Mouse (Mus musculus) heart, embryonic 10.5 days (tissue): ENCODE results near the gene Gad1. TPM values are rescaled to one million over a fixed set of nuclear protein-coding genes. Genes with fewer than 3 reads are reported as not detected.
"Not testable (repeated sequence)": the region's sequence is repeated elsewhere in the genome, so short reads cannot be mapped to it uniquely, and the experiment has no call there.

Experiments
- DNase-seq: peaks from one replicate; pipeline ENCODE4 v3.0.0-alpha.2; 2017; ENCODE audit warnings: low spot score
- H3K27ac ChIP-seq: fragments of 300-500 bp; sonication (generic); 2 replicates; pipeline ENCODE4 v1.5.1; 2016; ENCODE audit warnings: mild to moderate bottlenecking
- H3K27me3 ChIP-seq: fragments of 300-500 bp; sonication (generic); 2 replicates; pipeline ENCODE4 v1.6.1; 2016; ENCODE audit warnings: mild to moderate bottlenecking; ENCODE audit not compliant: poor library complexity, insufficient read depth, severe bottlenecking
- H3K36me3 ChIP-seq: fragments of 300-500 bp; sonication (generic); 2 replicates; pipeline ENCODE4 v1.6.1; 2016; ENCODE audit warnings: mild to moderate bottlenecking, moderate library complexity
- H3K4me1 ChIP-seq: fragments of 300-500 bp; sonication (generic); 2 replicates; pipeline ENCODE4 v1.6.1; 2016; ENCODE audit warnings: mild to moderate bottlenecking
- H3K4me3 ChIP-seq: fragments of 300-500 bp; sonication (generic); 2 replicates; pipeline ENCODE4 v1.5.1; 2016; ENCODE audit warnings: mild to moderate bottlenecking, moderate library complexity
- H3K9me3 ChIP-seq: fragments of 300-500 bp; sonication (generic); 2 replicates; pipeline ENCODE4 v1.6.1; 2016; ENCODE audit warnings: mild to moderate bottlenecking, moderate library complexity
- WGBS: fragments of 180-500 bp; shearing (Covaris S2); methylation state at CpG from one replicate; pipeline ENCODE4 v1.1.7; 2016; 5-methylcytosine and 5-hydroxymethylcytosine counted together
- polyA plus RNA-seq: library from polyadenylated mRNA; unstranded; fragments of >200 nt; fragmentation: Nextera tagmentation; extraction: Ambion mirVana; gene quantifications from 2 replicates; pipeline ENCODE4 v1.2.1, GENCODE M21; 2016

The Gad1 gene
- polyA plus RNA-seq: 0.15 TPM in 1 of 2 replicates, not detected in the other

GRCm38 (mm10) chr2:70552772-70553171, at the start of gene Gad1:
Gene Gad1 (plus strand): TSS chr2:70553072.
- Histone ChIP-seq H3K27me3 (peaks cover 6% of the 10 kb centered on the region; the same call in 1 of the 2 replicates), H3K9me3 (no peaks in the 10 kb centered on the region), H3K27ac (no peak within 1 kb of the TSS), H3K4me3 (no peak within 1 kb of the TSS), H3K4me1 (peaks cover 5% of the 10 kb centered on the region; the same call in 1 of the 2 replicates), H3K36me3 (no peaks in the 10 kb centered on the region)
- 46% methylated on average over 4 of the region's 4 CpGs for WGBS
- no peak for DNase-seq

- H3K36me3 ChIP-seq: no peaks in the 10 kb centered on the region
- DNase-seq: no peak
- no peaks in the 10 kb centered on the region for H3K9me3 ChIP-seq
- no peak overlapping the region for H3K27ac ChIP-seq
- H3K27me3 ChIP-seq: peaks cover 15% of the 10 kb centered on the region; the same call in 1 of the 2 replicates
- 0 out of 2 replicates have a peak, but pooled peaks cover 4% of the 10 kb centered on the region for H3K4me1 ChIP-seq
- 79% methylated on average over 10 of the region's 10 CpGs for WGBS
- no peak overlapping the region for H3K4me3 ChIP-seq
Observed at GRCm38 (mm10) chr2:70503436-70503835, 49.4 kb upstream of the Gad1 start.

GRCm38 (mm10) chr2:70505229-70505628, 47.6 kb upstream of the Gad1 start:
- Histone ChIP-seq H3K4me1 (0 out of 2 replicates have a peak, but pooled peaks cover 11% of the 10 kb centered on the region), H3K4me3 (no peak overlapping the region), H3K9me3 (no peaks in the 10 kb centered on the region), H3K27me3 (peaks cover 9% of the 10 kb centered on the region; the same call in 1 of the 2 replicates), H3K27ac (no peak overlapping the region), H3K36me3 (no peaks in the 10 kb centered on the region)
- no peak for DNase-seq
- WGBS: 37% methylated on average over 1 of the region's 1 CpGs

- WGBS: 44% methylated on average over 4 of the region's 4 CpGs
- H3K4me1 ChIP-seq: 0 out of 2 replicates have a peak, but pooled peaks cover 9% of the 10 kb centered on the region
- H3K27ac ChIP-seq: no peak overlapping the region
- no peaks in the 10 kb centered on the region for H3K36me3 ChIP-seq
- peaks cover 10% of the 10 kb centered on the region; the same call in 1 of the 2 replicates for H3K27me3 ChIP-seq
- no peak overlapping the region for H3K4me3 ChIP-seq
- H3K9me3 ChIP-seq: no peaks in the 10 kb centered on the region
- DNase-seq: no peak
Observed at GRCm38 (mm10) chr2:70505896-70506295, 47.0 kb upstream of the Gad1 start.

GRCm38 (mm10) chr2:70506372-70506771, 46.5 kb upstream of the Gad1 start:
- no peak for DNase-seq
- Histone ChIP-seq H3K4me3 (no peak overlapping the region), H3K4me1 (0 out of 2 replicates have a peak, but pooled peaks cover 8% of the 10 kb centered on the region), H3K9me3 (no peaks in the 10 kb centered on the region), H3K27ac (no peak overlapping the region), H3K36me3 (no peaks in the 10 kb centered on the region), H3K27me3 (peaks cover 10% of the 10 kb centered on the region; the same call in 1 of the 2 replicates)
- WGBS: 67% methylated on average over 2 of the region's 2 CpGs

GRCm38 (mm10) chr2:70508496-70508895, 44.4 kb upstream of the Gad1 start, which contains the start of gene Erich2:
Gene Erich2 (plus strand): TSS chr2:70508819.
- Histone ChIP-seq H3K4me3 (peak within 1 kb of the TSS; percentile 75), H3K4me1 (0 out of 2 replicates have a peak, but pooled peaks cover 8% of the 10 kb centered on the region), H3K27ac (peak within 1 kb of the TSS; percentile 79), H3K27me3 (peaks cover 10% of the 10 kb centered on the region; the same call in 1 of the 2 replicates), H3K36me3 (no peaks in the 10 kb centered on the region), H3K9me3 (no peaks in the 10 kb centered on the region)
- WGBS: 24% methylated on average over 10 of the region's 10 CpGs
- DNase-seq: no peak

GRCm38 (mm10) chr2:70509021-70509632, 43.7 kb upstream of the Gad1 start:
- peak overlapping the region; percentile 75 for H3K4me3 ChIP-seq
- H3K4me1 ChIP-seq: 0 out of 2 replicates have a peak, but pooled peaks cover 8% of the 10 kb centered on the region
- peak overlapping the region; percentile 79 for H3K27ac ChIP-seq
- no peaks in the 10 kb centered on the region for H3K9me3 ChIP-seq
- under 1% methylated on average over 56 of the region's 56 CpGs for WGBS
- no peaks in the 10 kb centered on the region for H3K36me3 ChIP-seq
- H3K27me3 ChIP-seq: peaks cover 10% of the 10 kb centered on the region; the same call in 1 of the 2 replicates
- DNase-seq: peak; percentile 89

- WGBS: 40% methylated on average over 7 of the region's 7 CpGs
- peak; percentile 71 for DNase-seq
Observed at GRCm38 (mm10) chr2:70538283-70538682, 14.6 kb upstream of the Gad1 start.

GRCm38 (mm10) chr2:70550671-70551070, 2.2 kb upstream of the Gad1 start:
- peaks cover 2% of the 10 kb centered on the region; the same call in 1 of the 2 replicates for H3K4me1 ChIP-seq
- no peaks in the 10 kb centered on the region for H3K27me3 ChIP-seq
- no peaks in the 10 kb centered on the region for H3K36me3 ChIP-seq
- WGBS: 59% methylated on average over 6 of the region's 6 CpGs
- no peak overlapping the region for H3K27ac ChIP-seq
- DNase-seq: peak; percentile 17
- H3K4me3 ChIP-seq: no peak overlapping the region
- no peaks in the 10 kb centered on the region for H3K9me3 ChIP-seq

More at GRCm38 (mm10) chr2:70538283-70538682, 14.6 kb upstream of the Gad1 start:
- H3K9me3 ChIP-seq, H3K36me3 ChIP-seq, H3K4me1 ChIP-seq, H3K27me3 ChIP-seq, H3K27ac ChIP-seq, H3K4me3 ChIP-seq: not testable (repeated sequence)

GRCm38 (mm10) chr2:70551446-70551845, 1.4 kb upstream of the Gad1 start:
- Histone ChIP-seq H3K27ac (no peak overlapping the region), H3K4me1 (peaks cover 5% of the 10 kb centered on the region; the same call in 1 of the 2 replicates), H3K9me3 (no peaks in the 10 kb centered on the region), H3K36me3 (no peaks in the 10 kb centered on the region), H3K27me3 (peaks cover 3% of the 10 kb centered on the region; the same call in 1 of the 2 replicates), H3K4me3 (no peak overlapping the region)
- DNase-seq: peak; percentile 41
- 76% methylated on average over 2 of the region's 2 CpGs for WGBS

GRCm38 (mm10) chr2:70552067-70552598, 739 bp upstream of the Gad1 start:
- peak; percentile 73 for DNase-seq
- 77% methylated on average over 15 of the region's 15 CpGs for WGBS
- no peaks in the 10 kb centered on the region for H3K36me3 ChIP-seq
- no peaks in the 10 kb centered on the region for H3K9me3 ChIP-seq
- no peak overlapping the region for H3K4me3 ChIP-seq
- H3K27me3 ChIP-seq: peaks cover 6% of the 10 kb centered on the region; the same call in 1 of the 2 replicates
- H3K4me1 ChIP-seq: peaks cover 5% of the 10 kb centered on the region; the same call in 1 of the 2 replicates
- no peak overlapping the region for H3K27ac ChIP-seq

GRCm38 (mm10) chr2:70553826-70554225, 954 bp downstream of the Gad1 start:
- H3K9me3 ChIP-seq: no peaks in the 10 kb centered on the region
- peaks cover 5% of the 10 kb centered on the region; the same call in 1 of the 2 replicates for H3K4me1 ChIP-seq
- no peak overlapping the region for H3K4me3 ChIP-seq
- WGBS: 72% methylated on average over 3 of the region's 3 CpGs
- H3K27ac ChIP-seq: no peak overlapping the region
- H3K27me3 ChIP-seq: peaks cover 10% of the 10 kb centered on the region
- no peaks in the 10 kb centered on the region for H3K36me3 ChIP-seq
- no peak for DNase-seq
